Mouse (Mus musculus) spleen, adult 2 months (tissue): ENCODE data around the gene Kidins220. TPM values are rescaled to one million over a fixed set of nuclear protein-coding genes. Genes with fewer than 3 reads are reported as not detected.

Experiments
- DNase-seq, 2 experiments: peaks; one replicate each; pipeline versions ENCODE4 v3.0.0 to v3.0.0-alpha.2; 2012 to 2021; ENCODE audit warnings: low spot score in 2 of 2, low read depth in 1 of 2
- H3K27ac ChIP-seq: fragments of 200-500 bp; 2 replicates; pipeline ENCODE4 v1.5.1; 2012; ENCODE audit warnings: low read length, inconsistent platforms; ENCODE audit not compliant: insufficient read depth
- H3K27me3 ChIP-seq: fragments of 200-500 bp; 2 replicates; pipeline ENCODE4 v1.6.1; 2012; ENCODE audit warnings: mild to moderate bottlenecking, moderate library complexity, low read length, inconsistent platforms; ENCODE audit not compliant: control insufficient read depth, insufficient read depth
- H3K36me3 ChIP-seq: fragments of 200-500 bp; 2 replicates; pipeline ENCODE4 v1.6.1; 2012; ENCODE audit warnings: mild to moderate bottlenecking, low read length, inconsistent platforms; ENCODE audit not compliant: control insufficient read depth, insufficient read depth
- H3K4me1 ChIP-seq: fragments of 200-500 bp; 2 replicates; pipeline ENCODE4 v1.6.1; 2011; ENCODE audit warnings: inconsistent platforms; ENCODE audit not compliant: control insufficient read depth, insufficient read depth, insufficient read length
- H3K4me3 ChIP-seq: fragments of 200-500 bp; 2 replicates; pipeline ENCODE4 v1.5.1; 2011; ENCODE audit warnings: mild to moderate bottlenecking, inconsistent platforms; ENCODE audit not compliant: insufficient read depth, insufficient read length; ENCODE audit errors: extremely low read depth
- CTCF ChIP-seq: fragments of 200-500 bp; IDR thresholded peaks from 2 replicates; pipeline ENCODE4 v1.5.1; 2011; ENCODE audit warnings: mild to moderate bottlenecking, inconsistent platforms; ENCODE audit not compliant: insufficient read depth, insufficient read length, insufficient replicate concordance; ENCODE audit errors: extremely low read depth
- POLR2A ChIP-seq: fragments of 200-500 bp; IDR thresholded peaks from 2 replicates; pipeline ENCODE4 v1.6.1; 2011; ENCODE audit warnings: low read depth, low read length, inconsistent platforms
- WGBS: fragments of 180-500 bp; shearing (Covaris S2); methylation state at CpG from one replicate; pipeline ENCODE4 v1.1.7; 2018; 5-methylcytosine and 5-hydroxymethylcytosine counted together
- polyA plus RNA-seq: library from polyadenylated mRNA; depleted of rRNA; stranded (reverse); fragments of >200 nt; gene quantifications from 2 replicates; pipeline ENCODE4 v1.2.3, GENCODE M21; 2012

The Kidins220 gene
- polyA plus RNA-seq, 1 experiment = 22.2 TPM

DNA sequence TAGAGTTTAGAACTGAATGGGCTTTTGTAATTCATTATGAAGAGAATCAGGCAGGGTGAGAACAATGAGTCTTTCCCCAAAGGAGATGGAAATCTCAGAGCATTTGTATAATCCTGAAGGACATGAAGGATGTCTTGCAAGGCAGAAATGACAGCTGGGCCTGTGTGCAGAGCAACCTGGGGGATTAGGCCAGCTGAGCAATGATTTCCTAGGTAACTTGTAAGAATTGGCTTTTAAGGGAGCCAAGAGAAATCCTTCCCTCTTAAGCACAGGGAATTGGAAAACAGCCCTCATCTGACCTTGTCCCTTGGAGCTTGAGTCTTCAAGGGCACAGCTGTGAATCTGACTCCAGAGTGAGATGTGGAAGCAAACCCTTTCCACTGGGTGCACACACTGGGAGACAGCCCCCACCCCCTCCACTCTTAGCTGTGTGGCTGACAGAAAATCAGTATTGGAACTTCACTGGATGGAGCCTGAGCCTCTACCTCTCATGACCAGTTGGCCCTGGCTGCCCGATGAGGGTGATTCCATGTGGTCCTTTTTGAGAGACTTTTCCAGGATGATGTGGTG lies 41.4 kb upstream of the Kidins220 start:
- Histone ChIP-seq H3K36me3 (no peaks in the 10 kb centered on the region), H3K4me1 (no peaks in the 10 kb centered on the region), H3K4me3 (no peak overlapping the region), H3K27ac (no peak overlapping the region), H3K27me3 (no peaks in the 10 kb centered on the region)
- no peak for DNase-seq
- WGBS = 92% methylated on average over 1 of the region's 1 CpGs
- TF ChIP-seq CTCF (no peak), POLR2A (no peak)

DNA sequence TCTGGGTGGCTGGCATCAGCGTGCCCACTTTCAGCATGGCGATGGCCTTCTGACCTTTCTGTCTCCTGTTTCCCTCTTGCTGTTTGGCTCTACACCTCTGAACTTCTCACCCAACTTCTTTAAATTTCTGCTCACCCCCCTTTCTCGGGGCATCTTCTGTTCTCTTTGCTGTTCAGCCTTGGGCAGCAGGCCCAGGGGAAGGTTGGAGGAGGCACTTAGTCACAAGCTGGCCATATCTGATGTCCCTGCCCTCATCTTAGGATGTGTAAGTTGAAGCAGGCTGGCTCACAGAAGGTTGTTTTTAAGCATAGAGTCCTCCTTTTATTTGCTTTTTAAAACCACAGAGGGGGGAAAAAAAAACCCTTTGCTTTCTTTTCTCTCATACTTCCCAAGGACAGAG lies 40.7 kb upstream of the Kidins220 start:
- no peak for DNase-seq
- Histone ChIP-seq H3K36me3 (no peaks in the 10 kb centered on the region), H3K27me3 (no peaks in the 10 kb centered on the region), H3K4me3 (no peak overlapping the region), H3K4me1 (no peaks in the 10 kb centered on the region), H3K27ac (no peak overlapping the region)
- 79% methylated on average over 3 of the region's 3 CpGs for WGBS
- TF ChIP-seq CTCF (no peak), POLR2A (no peak)

DNA sequence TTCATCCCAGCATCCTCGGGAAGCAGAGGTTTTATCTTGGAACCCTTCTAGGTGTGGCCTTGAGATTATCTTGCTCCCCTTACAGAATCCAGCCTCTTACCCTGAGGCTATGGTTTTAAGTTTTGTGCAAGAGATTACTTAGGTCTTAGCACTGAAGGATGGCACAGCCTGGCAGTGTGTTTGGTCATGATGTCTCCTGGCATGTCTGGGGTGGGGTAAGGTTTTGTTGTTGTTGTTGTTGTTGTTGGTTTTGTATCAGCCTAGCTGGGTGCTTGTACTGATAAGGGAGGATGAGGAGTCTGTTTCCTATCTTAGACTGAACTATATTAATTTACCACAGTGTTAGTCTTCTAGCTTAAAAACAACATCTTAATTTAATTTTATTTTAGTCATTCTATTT lies 38.4 kb upstream of the Kidins220 start:
- no peak for TF ChIP-seq POLR2A
- TF ChIP-seq CTCF = no peak
- no peaks in the 10 kb centered on the region for H3K27me3 ChIP-seq
- H3K36me3 ChIP-seq = no peaks in the 10 kb centered on the region
- H3K27ac ChIP-seq = no peak overlapping the region
- no peak overlapping the region for H3K4me3 ChIP-seq
- H3K4me1 ChIP-seq = no peaks in the 10 kb centered on the region
- 79% methylated on average over 1 of the region's 1 CpGs for WGBS
- DNase-seq = no peak

DNA sequence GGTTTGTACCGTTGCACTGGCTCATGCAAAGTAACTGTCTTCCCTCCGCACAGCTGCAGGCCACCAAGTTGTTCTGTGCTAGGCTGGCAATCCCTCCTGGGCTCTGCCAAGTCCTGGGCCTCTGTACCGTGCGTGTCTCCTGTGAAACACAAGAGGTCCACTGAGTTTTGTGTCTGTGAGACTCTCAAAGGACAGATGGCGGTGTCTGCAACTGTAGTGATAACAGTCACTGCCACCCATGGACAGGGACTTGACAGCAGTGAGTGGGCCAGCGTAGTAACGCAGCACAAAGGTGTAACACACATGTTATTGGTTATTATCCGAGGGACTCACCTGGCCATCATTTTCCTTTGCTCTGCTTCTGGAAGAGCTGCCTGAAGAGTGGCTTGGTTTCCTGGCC lies 35.4 kb upstream of the Kidins220 start:
- DNase-seq = no peak
- Histone ChIP-seq H3K36me3 (no peaks in the 10 kb centered on the region), H3K4me3 (no peak overlapping the region), H3K27me3 (no peaks in the 10 kb centered on the region), H3K27ac (no peak overlapping the region), H3K4me1 (no peaks in the 10 kb centered on the region)
- 92% methylated on average over 8 of the region's 8 CpGs for WGBS
- no peak for TF ChIP-seq POLR2A
- no peak for TF ChIP-seq CTCF

DNA sequence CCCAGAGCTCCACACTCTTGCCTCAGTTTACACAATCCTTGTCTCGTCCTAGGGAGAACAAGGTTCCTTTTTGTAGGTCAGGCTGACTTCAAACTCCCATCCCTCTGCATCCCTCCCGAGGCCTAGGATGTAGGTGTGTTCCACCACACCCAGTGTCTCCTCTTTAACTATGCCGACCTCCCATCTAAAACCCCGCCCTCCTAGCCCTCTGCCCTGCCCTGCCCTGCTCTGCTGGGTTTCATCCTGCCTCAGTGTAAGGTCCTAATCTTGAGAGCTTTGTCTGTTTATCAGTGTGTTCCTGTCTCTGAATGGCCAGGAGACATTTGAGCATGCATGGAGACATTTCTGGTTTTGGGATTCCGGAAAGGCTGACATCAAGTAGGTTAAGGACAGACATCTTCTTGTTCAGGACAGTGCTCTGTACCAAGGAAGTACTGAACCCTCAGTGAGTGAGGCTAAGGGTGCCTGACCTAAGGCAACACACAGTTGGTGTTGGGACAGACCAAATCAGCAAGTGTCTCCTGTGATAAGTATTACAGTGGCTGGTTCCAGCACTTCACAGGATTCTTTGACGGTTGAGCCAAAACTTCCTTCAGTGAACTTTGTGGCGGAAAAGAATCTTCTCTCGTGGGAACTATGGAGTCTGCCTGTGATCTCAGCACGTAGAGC lies 32.0 kb upstream of the Kidins220 start:
- Histone ChIP-seq H3K27me3 (no peaks in the 10 kb centered on the region), H3K36me3 (no peaks in the 10 kb centered on the region), H3K27ac (no peak overlapping the region), H3K4me1 (no peaks in the 10 kb centered on the region), H3K4me3 (no peak overlapping the region)
- no peak for DNase-seq
- TF ChIP-seq POLR2A (no peak), CTCF (no peak)
- 80% methylated on average over 9 of the region's 9 CpGs for WGBS

DNA sequence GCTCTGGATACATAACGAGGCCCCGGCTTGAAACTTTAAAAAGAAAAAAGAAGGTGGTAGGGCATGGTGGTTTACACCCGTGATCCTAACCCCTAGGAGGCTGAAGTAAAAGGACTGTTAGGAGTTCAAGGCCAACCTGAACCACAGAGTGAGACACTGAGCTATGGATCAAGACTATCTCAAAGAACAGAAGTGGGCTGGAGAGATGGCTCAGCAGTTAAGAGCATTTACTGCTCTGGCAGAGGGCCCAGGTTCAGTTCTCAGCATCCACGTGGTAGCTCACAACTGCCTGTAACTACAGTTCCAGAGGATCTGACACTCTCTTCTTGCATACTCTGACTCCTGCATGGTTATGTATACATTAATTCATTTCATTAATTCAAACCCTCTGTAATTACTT lies 31.3 kb upstream of the Kidins220 start:
- Histone ChIP-seq H3K36me3 (no peaks in the 10 kb centered on the region), H3K27ac (no peak overlapping the region), H3K27me3 (no peaks in the 10 kb centered on the region), H3K4me3 (no peak overlapping the region), H3K4me1 (no peaks in the 10 kb centered on the region)
- TF ChIP-seq POLR2A (no peak), CTCF (no peak)
- WGBS = 82% methylated on average over 4 of the region's 4 CpGs
- DNase-seq = no peak

DNA sequence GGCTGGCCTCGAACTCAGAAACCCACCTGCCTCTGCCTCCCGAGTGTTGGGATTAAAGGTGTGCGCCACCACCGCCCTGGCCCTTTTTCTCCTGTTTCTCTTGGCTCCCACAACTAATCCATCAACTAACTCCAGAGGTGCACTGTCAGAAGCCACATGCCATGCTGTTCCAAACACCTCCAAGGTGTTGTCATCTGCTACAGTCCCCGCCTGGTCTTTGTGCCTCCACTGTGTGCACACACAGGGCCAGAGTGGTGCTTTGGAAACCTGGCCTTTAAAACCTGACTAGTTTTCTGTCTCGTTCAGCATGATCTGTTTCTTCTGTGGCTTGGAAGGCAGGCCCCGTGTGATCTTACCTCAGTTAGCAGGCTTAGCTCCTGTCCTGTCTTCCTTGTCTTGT lies 30.1 kb upstream of the Kidins220 start:
- H3K4me3 ChIP-seq = no peak overlapping the region
- whole genome bisulfite sequencing = 94% methylated on average over 7 of the region's 7 CpGs
- DNase-seq = no peak
- no peak overlapping the region for H3K27ac ChIP-seq
- no peaks in the 10 kb centered on the region for H3K27me3 ChIP-seq
- TF ChIP-seq POLR2A (no peak), CTCF (no peak)
- no peaks in the 10 kb centered on the region for H3K4me1 ChIP-seq
- H3K36me3 ChIP-seq = no peaks in the 10 kb centered on the region
